Mouse (Mus musculus) limb, embryonic 15.5 days (tissue): ENCODE data around the gene Fosb. TPM values are rescaled to one million over a fixed set of nuclear protein-coding genes. Genes with fewer than 3 reads are reported as not detected.
A peak's percentile ranks its signal among the peaks of the same experiment; 100 is the strongest.

Source experiments
- ATAC-seq: fragments of 200-750 bp; cut with Nextera tagmentation; 2 replicates; pipeline ENCODE4 v1.8.0; 2017; ENCODE audit warnings: low read depth, moderate TSS enrichment; ENCODE audit not compliant: insufficient number of reproducible peaks, low FRiP score, low TSS enrichment
- H3K27ac ChIP-seq: fragments of 300-500 bp; sonication (generic); 2 replicates; pipeline ENCODE4 v1.5.1; 2015; ENCODE audit warnings: moderate library complexity, mild to moderate bottlenecking, inconsistent platforms
- H3K27me3 ChIP-seq: fragments of 300-500 bp; sonication (generic); 2 replicates; pipeline ENCODE4 v1.6.1; 2015; ENCODE audit warnings: inconsistent platforms
- H3K36me3 ChIP-seq: fragments of 300-500 bp; sonication (generic); 2 replicates; pipeline ENCODE4 v1.6.1; 2015; ENCODE audit warnings: inconsistent platforms
- H3K4me1 ChIP-seq: fragments of 300-500 bp; sonication (generic); 2 replicates; pipeline ENCODE4 v1.6.1; 2015; ENCODE audit warnings: inconsistent platforms
- H3K4me2 ChIP-seq: fragments of 300-500 bp; sonication (generic); 2 replicates; pipeline ENCODE4 v1.6.1; 2015; ENCODE audit warnings: mild to moderate bottlenecking, inconsistent platforms
- H3K4me3 ChIP-seq: fragments of 300-500 bp; sonication (generic); 2 replicates; pipeline ENCODE4 v1.5.1; 2015; ENCODE audit warnings: mild to moderate bottlenecking, inconsistent platforms
- H3K9ac ChIP-seq: fragments of 300-500 bp; sonication (generic); 2 replicates; pipeline ENCODE4 v1.6.1; 2015; ENCODE audit warnings: inconsistent platforms
- H3K9me3 ChIP-seq: fragments of 300-500 bp; sonication (generic); 2 replicates; pipeline ENCODE4 v1.6.1; 2016; ENCODE audit warnings: inconsistent platforms
- WGBS: fragments of 180-500 bp; shearing (Covaris S2); methylation state at CpG from one replicate; pipeline ENCODE4 v1.1.7; 2015; 5-methylcytosine and 5-hydroxymethylcytosine counted together
- polyA plus RNA-seq: library from polyadenylated mRNA; unstranded; fragments of >200 nt; fragmentation: Nextera tagmentation; extraction: Ambion mirVana; gene quantifications from 2 replicates; pipeline ENCODE4 v1.2.1, GENCODE M21; 2015

Gene Fosb
- polyA plus RNA-seq, 1 experiment from 2014 or later = 0.29 TPM

DNA sequence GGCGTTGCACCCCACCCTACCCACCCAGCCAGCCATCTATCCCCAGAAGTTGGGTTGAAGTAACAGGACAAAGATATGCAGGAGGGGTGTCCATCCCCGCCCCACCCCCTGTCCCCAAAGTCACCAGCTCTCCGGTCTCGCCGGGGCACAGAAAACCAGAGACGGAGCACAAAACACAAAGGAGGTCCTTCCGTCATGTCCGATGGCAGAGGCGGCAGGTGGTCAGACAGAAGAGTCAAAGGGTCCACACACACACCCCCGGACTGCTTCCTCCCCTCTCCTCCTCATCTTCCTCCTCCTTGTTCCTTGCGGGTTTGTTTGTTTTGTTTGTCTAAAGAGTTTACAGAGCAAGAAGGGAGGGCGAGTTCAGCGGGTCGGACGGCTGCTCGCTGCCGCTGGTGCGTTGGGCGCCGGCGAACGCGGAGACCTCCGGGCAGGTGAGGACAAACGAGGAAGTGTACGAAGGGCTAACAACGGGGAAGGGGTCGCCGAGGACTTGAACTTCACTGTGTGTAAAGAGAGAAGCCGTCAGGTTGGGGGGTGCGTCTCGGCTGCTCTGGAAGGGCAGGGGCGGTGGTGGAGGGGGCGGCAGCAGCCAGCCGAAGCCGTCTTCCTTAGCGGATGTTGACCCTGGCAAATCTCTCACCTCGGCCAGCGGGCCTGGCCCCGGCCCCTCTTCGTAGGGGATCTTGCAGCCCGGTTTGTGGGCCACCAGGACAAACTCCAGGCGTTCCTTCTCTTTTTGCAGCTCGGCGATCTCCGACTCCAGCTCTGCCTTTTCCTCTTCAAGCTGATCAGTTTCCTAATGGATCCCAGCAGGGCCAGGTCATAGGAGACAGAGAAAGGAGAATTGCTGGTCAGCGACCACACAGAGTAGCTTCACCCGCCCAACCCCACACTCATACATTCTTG lies 5.1 kb downstream of the Fosb start:
- 0 out of 2 replicates have a peak overlapping the region, but pooled peaks have one; percentile 17 for H3K9ac ChIP-seq
- no peaks in the 10 kb centered on the region for H3K9me3 ChIP-seq
- peaks cover 65% of the 10 kb centered on the region for H3K27me3 ChIP-seq
- H3K27ac ChIP-seq = no peak overlapping the region
- peak overlapping the region; percentile 33 for H3K4me3 ChIP-seq
- H3K4me2 ChIP-seq = peak overlapping the region; percentile 52
- 3% methylated on average over 48 of the region's 48 CpGs for WGBS
- H3K4me1 ChIP-seq = peaks cover 49% of the 10 kb centered on the region
- H3K36me3 ChIP-seq = no peaks in the 10 kb centered on the region
- no peak for ATAC-seq

DNA sequence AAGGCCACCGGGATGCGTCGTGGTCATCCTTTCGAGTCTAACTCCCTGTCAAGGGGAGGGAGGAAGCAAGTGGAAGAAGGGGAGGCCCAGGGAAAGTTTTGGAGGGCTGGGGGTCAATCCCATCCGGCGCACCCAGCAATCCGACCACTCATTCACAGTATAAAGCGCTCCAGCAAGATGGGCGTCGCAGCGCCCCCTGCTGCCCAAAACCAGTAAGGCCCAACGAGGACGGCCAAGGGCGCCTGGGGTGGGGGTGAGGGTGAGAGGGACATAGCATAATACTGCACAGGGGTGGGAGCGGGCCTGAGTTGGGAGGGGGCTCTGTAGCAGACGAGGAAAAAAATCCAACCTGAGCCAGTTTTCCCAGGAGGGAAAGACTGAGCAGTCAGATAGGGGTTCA lies 6.1 kb downstream of the Fosb start:
- Histone ChIP-seq H3K36me3 (no peaks in the 10 kb centered on the region), H3K9ac (no peak overlapping the region), H3K4me3 (peak overlapping the region; percentile 22), H3K4me1 (peaks cover 41% of the 10 kb centered on the region), H3K27me3 (peaks cover 65% of the 10 kb centered on the region), H3K27ac (no peak overlapping the region), H3K9me3 (no peaks in the 10 kb centered on the region), H3K4me2 (peak overlapping the region; percentile 24)
- 2% methylated on average over 16 of the region's 16 CpGs for WGBS
- no peak for ATAC-seq

DNA sequence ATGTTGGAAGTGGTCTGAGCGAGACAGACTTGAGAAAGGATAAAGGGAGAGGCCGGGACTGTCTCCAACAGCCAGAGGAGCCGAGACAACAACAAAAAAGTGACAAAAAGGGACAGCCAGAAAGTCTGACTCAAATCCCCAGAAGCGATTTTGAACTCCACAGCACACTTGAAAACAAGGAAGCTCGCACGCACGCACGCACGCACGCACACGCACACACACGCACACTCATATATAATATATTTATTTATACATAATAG lies 6.9 kb downstream of the Fosb start:
- Histone ChIP-seq H3K36me3 (no peaks in the 10 kb centered on the region), H3K4me2 (no peak overlapping the region), H3K27ac (no peak overlapping the region), H3K9ac (no peak overlapping the region), H3K27me3 (peaks cover 65% of the 10 kb centered on the region), H3K9me3 (no peaks in the 10 kb centered on the region), H3K4me3 (no peak overlapping the region), H3K4me1 (peaks cover 39% of the 10 kb centered on the region)
- ATAC-seq = no peak
- WGBS = 76% methylated on average over 12 of the region's 12 CpGs

DNA sequence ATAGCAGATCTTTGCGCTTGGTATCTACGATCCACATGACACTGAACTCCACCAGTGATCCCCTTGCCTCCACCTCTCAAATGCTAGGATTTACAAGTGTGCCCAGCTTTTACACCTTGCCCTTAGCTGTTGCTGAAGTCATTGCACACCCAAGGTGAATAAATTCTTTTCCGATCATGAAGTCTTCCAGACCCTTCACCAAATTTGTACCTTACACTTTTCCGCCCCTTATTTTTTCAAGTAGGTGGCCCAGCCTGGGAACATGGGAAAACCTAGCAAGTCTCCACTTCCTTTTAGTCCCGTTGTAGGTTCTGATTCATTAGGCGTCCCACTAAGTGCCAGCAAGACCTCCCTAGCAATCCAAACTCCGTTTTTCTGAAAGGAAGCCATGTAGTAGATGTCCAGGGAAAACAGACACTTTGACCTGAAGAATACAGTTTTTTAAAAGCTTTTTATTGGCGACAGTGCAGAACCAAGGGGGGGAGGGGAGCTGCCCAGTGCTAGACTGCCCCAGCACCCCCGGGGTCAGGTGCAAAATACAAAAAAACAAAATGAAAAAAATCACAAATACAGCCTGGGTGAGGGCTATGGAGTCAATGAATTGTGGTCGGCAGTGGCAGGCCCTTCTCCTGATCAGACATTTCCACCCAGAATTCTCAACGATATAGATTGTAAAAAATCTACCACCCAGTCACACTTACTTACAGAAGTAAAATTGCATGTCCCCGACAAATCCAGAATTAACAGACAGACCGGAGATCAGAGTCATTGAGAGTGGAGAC lies 7.4 kb downstream of the Fosb start:
- no peak overlapping the region for H3K9ac ChIP-seq
- H3K4me2 ChIP-seq = no peak overlapping the region
- WGBS = 46% methylated on average over 13 of the region's 13 CpGs
- H3K27me3 ChIP-seq = peaks cover 61% of the 10 kb centered on the region
- H3K4me1 ChIP-seq = peaks cover 34% of the 10 kb centered on the region
- H3K27ac ChIP-seq = no peak overlapping the region
- no peaks in the 10 kb centered on the region for H3K36me3 ChIP-seq
- H3K9me3 ChIP-seq = no peaks in the 10 kb centered on the region
- ATAC-seq = no peak
- peak overlapping the region; percentile 49; the same call in 1 of the 2 replicates for H3K4me3 ChIP-seq

DNA sequence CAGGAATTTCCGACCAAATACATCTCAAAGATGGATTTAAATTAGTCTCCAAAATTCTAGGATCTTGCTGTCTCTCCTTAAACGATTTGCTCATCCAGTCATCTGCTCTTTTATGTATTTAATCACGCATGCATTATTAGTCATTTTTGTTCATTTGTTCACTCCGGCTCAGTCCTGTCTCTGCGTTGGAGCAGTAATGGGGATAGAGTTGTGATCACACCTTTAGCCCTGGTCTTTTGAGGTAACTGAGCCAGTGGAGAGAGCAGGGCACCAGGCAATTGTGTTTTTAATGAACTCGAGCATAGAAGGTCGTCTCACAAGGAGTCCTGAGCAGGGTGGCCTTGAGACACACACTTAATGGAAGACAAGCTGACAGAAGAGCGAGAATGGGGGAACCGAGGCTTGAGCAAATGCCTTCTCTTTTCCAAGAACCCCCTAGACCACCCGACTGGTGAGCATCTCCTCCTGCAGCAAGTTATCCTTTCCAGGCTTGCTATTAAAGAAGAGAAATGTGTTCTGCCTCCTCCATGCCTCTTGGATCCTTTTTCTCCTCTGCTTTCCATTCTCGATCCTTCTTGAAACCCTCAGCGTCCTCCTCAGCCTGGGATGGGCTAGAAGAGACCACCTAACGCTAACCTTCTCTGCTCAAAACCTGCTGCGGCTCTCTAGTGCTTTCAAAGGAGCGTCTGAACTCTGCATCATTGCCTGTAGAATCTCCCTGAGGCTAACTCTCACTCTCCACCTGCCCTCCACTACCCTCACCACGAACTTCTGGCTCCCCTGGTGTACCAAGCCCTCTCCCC lies 8.2 kb downstream of the Fosb start:
- H3K27me3 ChIP-seq = peaks cover 53% of the 10 kb centered on the region
- H3K9me3 ChIP-seq = no peaks in the 10 kb centered on the region
- ATAC-seq = no peak
- peak overlapping the region; percentile 41 for H3K4me2 ChIP-seq
- H3K36me3 ChIP-seq = no peaks in the 10 kb centered on the region
- WGBS = 12% methylated on average over 16 of the region's 16 CpGs
- peaks cover 32% of the 10 kb centered on the region for H3K4me1 ChIP-seq
- no peak overlapping the region for H3K9ac ChIP-seq
- H3K27ac ChIP-seq = no peak overlapping the region
- peak overlapping the region; percentile 49 for H3K4me3 ChIP-seq

DNA sequence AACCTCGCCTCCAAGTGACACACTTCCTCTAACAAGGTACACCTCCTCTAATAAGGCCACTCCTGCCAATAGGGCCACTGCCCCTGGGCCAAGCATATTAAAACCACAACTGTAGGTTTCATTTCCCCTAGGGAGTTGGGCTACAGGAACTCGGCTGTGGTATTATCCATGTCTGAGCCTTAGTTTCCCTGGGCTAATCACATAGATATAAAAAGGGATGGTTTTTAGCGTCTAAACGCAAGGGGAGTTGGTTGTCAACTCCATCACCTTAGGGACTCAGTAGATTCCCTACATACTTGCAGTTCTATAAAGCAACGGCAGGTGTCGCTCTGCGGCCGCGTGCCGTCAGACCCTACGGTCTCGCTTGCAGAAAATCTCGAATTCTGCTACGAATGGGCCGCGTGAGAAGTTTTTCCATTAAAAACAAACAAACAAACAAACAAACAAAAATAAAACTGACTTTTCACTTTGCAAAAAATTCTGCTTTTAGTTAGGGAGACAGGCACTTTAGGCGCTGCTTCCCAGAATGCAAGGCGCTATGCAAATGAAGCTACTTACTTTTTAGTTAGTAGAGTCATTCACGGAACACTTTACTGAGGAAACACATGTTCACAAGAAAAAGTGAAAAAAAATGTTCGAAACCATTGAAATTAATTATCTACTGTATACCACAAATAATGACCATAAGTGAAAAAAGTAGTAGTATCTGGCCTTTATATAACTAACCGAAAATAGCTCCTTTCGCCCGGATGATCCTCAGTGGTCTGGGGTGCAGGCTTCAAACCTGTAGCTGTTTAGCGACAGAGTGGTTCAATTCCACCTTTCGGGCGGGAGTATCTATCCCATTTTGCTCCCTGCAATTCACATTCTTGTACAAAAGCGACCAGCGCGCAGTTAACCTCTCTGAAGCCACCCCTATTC lies 9.1 kb downstream of the Fosb start:
- H3K27ac ChIP-seq = no peak overlapping the region
- no peaks in the 10 kb centered on the region for H3K9me3 ChIP-seq
- H3K27me3 ChIP-seq = peaks cover 44% of the 10 kb centered on the region
- H3K4me1 ChIP-seq = peaks cover 32% of the 10 kb centered on the region
- peak; percentile 81 for ATAC-seq
- peak overlapping the region; percentile 41 for H3K4me2 ChIP-seq
- under 1% methylated on average over 29 of the region's 29 CpGs for WGBS
- H3K36me3 ChIP-seq = no peaks in the 10 kb centered on the region
- peak overlapping the region; percentile 49 for H3K4me3 ChIP-seq
- no peak overlapping the region for H3K9ac ChIP-seq

DNA sequence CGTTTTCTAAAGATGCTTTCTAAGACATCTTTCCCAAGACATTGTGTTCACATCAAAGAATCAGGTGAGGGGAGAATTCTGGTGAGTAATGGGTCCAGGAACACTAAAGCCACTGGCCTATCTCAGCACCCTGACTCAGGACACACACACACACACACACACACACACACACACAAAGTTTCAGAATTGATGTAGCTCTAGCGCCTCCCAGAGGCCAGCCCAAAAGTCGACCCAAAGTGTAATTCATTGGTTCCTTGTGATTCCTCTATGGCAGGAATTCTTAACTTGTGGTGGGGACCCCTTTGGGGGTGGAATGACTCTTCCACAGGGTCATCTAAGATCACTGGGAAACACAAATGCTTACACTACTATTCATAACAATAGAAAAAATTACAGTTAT lies 10.7 kb downstream of the Fosb start:
- no peaks in the 10 kb centered on the region for H3K36me3 ChIP-seq
- no peak overlapping the region for H3K4me2 ChIP-seq
- H3K27ac ChIP-seq = no peak overlapping the region
- H3K4me1 ChIP-seq = peaks cover 23% of the 10 kb centered on the region
- H3K27me3 ChIP-seq = peaks cover 29% of the 10 kb centered on the region
- H3K9me3 ChIP-seq = no peaks in the 10 kb centered on the region
- no peak for ATAC-seq
- 23% methylated on average over 3 of the region's 3 CpGs for WGBS
- H3K4me3 ChIP-seq = no peak overlapping the region
- no peak overlapping the region for H3K9ac ChIP-seq

DNA sequence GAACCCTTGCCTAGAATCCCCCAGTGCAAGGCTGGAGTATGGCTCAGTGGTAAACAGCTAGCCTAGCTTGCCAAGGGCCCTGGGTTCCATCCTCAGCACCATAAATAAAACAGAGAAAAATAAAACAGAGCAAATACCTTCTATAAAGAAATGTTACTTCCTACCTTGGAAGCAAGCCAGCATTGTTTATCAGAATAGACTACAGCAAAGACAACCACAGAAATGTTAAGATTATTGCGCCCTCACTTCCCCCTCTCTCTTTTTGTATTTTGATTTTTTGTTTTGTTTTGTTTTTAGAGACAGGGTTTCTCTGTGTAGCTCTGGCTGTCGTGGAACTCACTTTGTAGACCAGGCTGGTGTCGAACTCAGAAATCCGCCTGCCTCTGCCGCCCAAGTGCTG lies 12.1 kb downstream of the Fosb start:
- H3K27me3 ChIP-seq = peaks cover 15% of the 10 kb centered on the region
- 91% methylated on average over 5 of the region's 5 CpGs for WGBS
- H3K9ac ChIP-seq = no peak overlapping the region
- H3K4me2 ChIP-seq = no peak overlapping the region
- ATAC-seq = no peak
- no peak overlapping the region for H3K27ac ChIP-seq
- no peak overlapping the region for H3K4me3 ChIP-seq
- no peaks in the 10 kb centered on the region for H3K36me3 ChIP-seq
- H3K4me1 ChIP-seq = peaks cover 15% of the 10 kb centered on the region
- no peaks in the 10 kb centered on the region for H3K9me3 ChIP-seq

DNA sequence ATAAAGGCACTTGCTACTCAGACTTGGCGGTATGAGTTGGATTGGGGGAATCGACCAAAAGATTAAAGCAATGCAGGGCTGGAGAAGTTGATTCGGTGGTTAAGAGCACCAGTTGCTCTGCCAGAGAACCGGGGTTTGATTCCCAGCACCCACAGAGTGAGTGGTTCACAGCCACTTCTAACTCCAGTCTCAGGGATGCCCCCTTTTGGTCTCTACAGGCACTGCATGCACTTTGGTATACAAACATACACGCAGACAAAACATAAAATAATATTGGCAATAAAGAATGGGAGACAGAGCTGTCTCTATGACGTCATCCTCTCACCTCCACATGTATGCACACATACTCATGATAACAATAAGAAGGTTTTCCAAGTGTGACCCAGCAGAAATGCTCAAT lies 12.8 kb downstream of the Fosb start:
- Histone ChIP-seq H3K27me3 (peaks cover 7% of the 10 kb centered on the region), H3K36me3 (no peaks in the 10 kb centered on the region), H3K4me1 (peaks cover 14% of the 10 kb centered on the region), H3K4me2 (no peak overlapping the region), H3K9me3 (no peaks in the 10 kb centered on the region), H3K9ac (no peak overlapping the region), H3K4me3 (no peak overlapping the region), H3K27ac (no peak overlapping the region)
- ATAC-seq = no peak
- WGBS = 88% methylated on average over 6 of the region's 6 CpGs

DNA sequence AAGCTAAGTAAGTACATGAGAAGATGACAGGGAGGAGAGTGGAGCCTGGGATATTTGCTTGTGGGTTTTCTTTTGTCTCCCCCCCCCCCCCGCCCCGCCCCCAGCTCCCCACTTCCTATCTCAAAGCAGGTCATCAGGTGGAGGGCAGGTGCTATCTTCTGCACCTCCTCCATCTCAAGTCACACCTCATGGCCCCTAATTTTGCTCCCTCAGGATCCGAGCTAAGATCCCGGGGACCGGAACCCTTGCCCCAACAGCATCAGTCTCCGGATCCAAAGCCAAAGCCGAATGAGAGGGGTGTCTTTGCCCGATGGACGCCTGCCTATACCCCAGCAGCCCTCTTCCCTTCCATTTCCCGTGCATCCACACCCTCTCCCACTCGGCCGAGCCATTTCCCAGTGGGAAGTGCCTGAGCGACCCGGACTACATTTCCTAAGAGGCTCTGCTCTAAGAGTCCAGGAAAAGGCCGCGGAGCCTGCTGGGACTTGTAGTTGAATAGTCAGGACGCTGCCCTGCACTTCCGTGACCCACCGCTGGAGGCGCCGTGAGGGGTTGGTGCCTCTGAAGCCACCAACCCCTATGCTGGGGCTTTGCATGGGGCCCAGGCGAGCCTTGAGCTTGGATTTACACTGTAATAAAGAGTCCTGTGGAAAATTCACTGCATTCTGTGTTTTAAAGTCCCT lies 14.2 kb downstream of the Fosb start:
- peak; percentile 74 for ATAC-seq
- WGBS = 13% methylated on average over 21 of the region's 22 CpGs

More for the DNA sequence above, 14.2 kb downstream of the Fosb start:
- Histone ChIP-seq H3K9me3 (no peaks in the 10 kb centered on the region), H3K4me1 (peaks cover 18% of the 10 kb centered on the region), H3K27me3 (no peaks in the 10 kb centered on the region), H3K4me3 (peak overlapping the region; percentile 40), H3K4me2 (peak overlapping the region; percentile 63), H3K9ac (0 out of 2 replicates have a peak overlapping the region, but pooled peaks have one; percentile 35), H3K27ac (no peak overlapping the region), H3K36me3 (no peaks in the 10 kb centered on the region)
